Mouse (Mus musculus) neural tube, embryonic 11.5 days (tissue): ENCODE measurements around the gene Vgll4. TPM values are rescaled to one million over a fixed set of nuclear protein-coding genes. Genes with fewer than 3 reads are reported as not detected.

ENCODE experiments used
- ATAC-seq: fragments of 200-750 bp; cut with Nextera tagmentation; 2 replicates; pipeline ENCODE4 v1.8.0; 2017; ENCODE audit warnings: moderate number of reproducible peaks, mild to moderate bottlenecking, moderate TSS enrichment, moderate library complexity; ENCODE audit not compliant: insufficient read depth, low FRiP score, low TSS enrichment
- DNase-seq: peaks from one replicate; pipeline ENCODE4 v3.0.0-alpha.2; 2015; ENCODE audit warnings: low spot score
- H3K27ac ChIP-seq: fragments of 300-500 bp; sonication (generic); 2 replicates; pipeline ENCODE4 v1.5.1; 2014; ENCODE audit warnings: low read depth, mild to moderate bottlenecking, low read length
- H3K27me3 ChIP-seq: fragments of 300-500 bp; sonication (generic); 2 replicates; pipeline ENCODE4 v1.6.1; 2014; ENCODE audit warnings: mild to moderate bottlenecking, low read length, mixed read lengths; ENCODE audit not compliant: control insufficient read depth, insufficient read depth
- H3K36me3 ChIP-seq: fragments of 300-500 bp; sonication (generic); 2 replicates; pipeline ENCODE4 v1.6.1; 2014; ENCODE audit warnings: mild to moderate bottlenecking, low read length, moderate library complexity, mixed read lengths; ENCODE audit not compliant: control insufficient read depth, insufficient read depth
- H3K4me1 ChIP-seq: fragments of 300-500 bp; sonication (generic); 2 replicates; pipeline ENCODE4 v1.6.1; 2014; ENCODE audit warnings: low read length, mixed read lengths; ENCODE audit not compliant: control insufficient read depth, insufficient read depth
- H3K4me2 ChIP-seq: fragments of 300-500 bp; sonication (generic); 2 replicates; pipeline ENCODE4 v1.6.1; 2014; ENCODE audit warnings: low read depth, mild to moderate bottlenecking, moderate library complexity
- H3K4me3 ChIP-seq: fragments of 300-500 bp; sonication (generic); 2 replicates; pipeline ENCODE4 v1.5.1; 2014; ENCODE audit warnings: low read depth, low read length
- H3K9ac ChIP-seq: fragments of 300-500 bp; sonication (generic); 2 replicates; pipeline ENCODE4 v1.6.1; 2014; ENCODE audit warnings: mild to moderate bottlenecking, low read length
- H3K9me3 ChIP-seq: fragments of 300-500 bp; sonication (generic); 2 replicates; pipeline ENCODE4 v1.6.1; 2016; ENCODE audit warnings: low read length; ENCODE audit not compliant: control insufficient read depth
- WGBS: fragments of 180-500 bp; shearing (Covaris S2); extraction: QIAGEN DNeasy Blood & Tissue Kit; methylation state at CpG from one replicate; pipeline ENCODE4 v1.1.7; 2014; 5-methylcytosine and 5-hydroxymethylcytosine counted together
- polyA plus RNA-seq: library from polyadenylated mRNA; unstranded; fragments of >200 nt; fragmentation: Nextera tagmentation; extraction: Ambion mirVana; gene quantifications from 2 replicates; pipeline ENCODE4 v1.2.1, GENCODE M21; 2014

Gene Vgll4
- polyA plus RNA-seq, 1 experiment from 2014 or later, result 62.3 TPM

- Histone ChIP-seq H3K4me3 (no peak overlapping the region), H3K4me2 (no peak overlapping the region), H3K9me3 (no peaks in the 10 kb centered on the region), H3K9ac (no peak overlapping the region), H3K36me3 (no peaks in the 10 kb centered on the region), H3K4me1 (peaks cover 50% of the 10 kb centered on the region), H3K27me3 (no peaks in the 10 kb centered on the region), H3K27ac (no peak overlapping the region)
- DNase-seq (no peak), ATAC-seq (no peak)
- WGBS, result 89% methylated on average over 6 of the region's 6 CpGs
These were observed 83.8 kb downstream of the Vgll4 start for GRCm38 (mm10) chr6:114886012-114886411.

DNA sequence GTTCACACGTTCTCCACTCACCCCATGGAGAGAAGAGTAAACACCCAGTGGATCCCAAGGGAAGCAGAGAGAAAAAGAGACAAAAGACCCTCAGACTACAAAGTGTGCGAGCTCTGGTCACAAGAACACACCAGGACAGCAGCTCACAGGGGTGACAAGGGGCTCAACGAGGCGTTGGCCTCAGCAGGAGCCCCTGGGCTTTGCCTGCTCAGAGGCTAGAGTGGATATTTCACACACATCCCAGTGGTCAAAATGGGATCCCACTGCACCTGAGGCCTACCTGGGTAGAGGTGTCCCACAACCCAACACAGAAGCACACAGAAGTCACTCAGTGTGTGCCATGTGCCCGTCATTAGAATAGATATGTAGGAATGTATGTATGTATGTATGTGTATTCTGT is 84.7 kb downstream of the Vgll4 start:
- no peak for DNase-seq
- Histone ChIP-seq H3K27ac (no peak overlapping the region), H3K4me3 (no peak overlapping the region), H3K4me1 (peaks cover 48% of the 10 kb centered on the region), H3K9me3 (no peaks in the 10 kb centered on the region), H3K9ac (no peak overlapping the region), H3K4me2 (no peak overlapping the region), H3K36me3 (no peaks in the 10 kb centered on the region), H3K27me3 (no peaks in the 10 kb centered on the region)
- 75% methylated on average over 5 of the region's 5 CpGs for WGBS
- no peak for ATAC-seq

DNA sequence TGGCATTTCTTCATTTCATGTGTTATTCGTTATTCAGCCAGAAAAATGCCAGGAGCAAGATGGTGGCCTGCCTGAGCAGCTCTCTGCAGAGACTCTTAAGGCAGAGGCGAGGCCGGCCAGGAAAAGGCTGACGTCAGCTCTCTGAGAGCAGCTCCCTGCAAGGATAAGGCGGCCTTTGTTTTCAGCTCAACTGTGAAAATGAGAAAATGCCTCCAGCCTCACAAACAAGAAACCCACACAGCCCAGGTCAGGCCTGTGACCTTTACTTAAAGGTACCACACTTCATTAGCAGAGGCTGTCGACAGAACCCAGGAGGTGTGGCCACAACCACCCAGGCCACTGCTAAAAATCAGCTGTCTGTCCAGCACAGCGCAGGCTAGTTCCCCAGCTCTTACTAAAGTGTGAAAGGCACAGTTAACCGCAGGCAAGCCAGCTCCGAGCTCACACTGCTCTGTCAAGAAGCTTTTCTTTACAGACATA is 86.5 kb downstream of the Vgll4 start:
- peak; percentile 88 for DNase-seq
- Histone ChIP-seq H3K4me3 (no peak overlapping the region), H3K9me3 (no peaks in the 10 kb centered on the region), H3K27ac (peak overlapping the region; percentile 90), H3K4me1 (peaks cover 45% of the 10 kb centered on the region), H3K4me2 (peak overlapping the region; percentile 7; the same call in 1 of the 2 replicates), H3K36me3 (no peaks in the 10 kb centered on the region), H3K27me3 (no peaks in the 10 kb centered on the region), H3K9ac (peak overlapping the region; percentile 57)
- WGBS, result 3% methylated on average over 9 of the region's 9 CpGs
- ATAC-seq, result peak; percentile 90

DNA sequence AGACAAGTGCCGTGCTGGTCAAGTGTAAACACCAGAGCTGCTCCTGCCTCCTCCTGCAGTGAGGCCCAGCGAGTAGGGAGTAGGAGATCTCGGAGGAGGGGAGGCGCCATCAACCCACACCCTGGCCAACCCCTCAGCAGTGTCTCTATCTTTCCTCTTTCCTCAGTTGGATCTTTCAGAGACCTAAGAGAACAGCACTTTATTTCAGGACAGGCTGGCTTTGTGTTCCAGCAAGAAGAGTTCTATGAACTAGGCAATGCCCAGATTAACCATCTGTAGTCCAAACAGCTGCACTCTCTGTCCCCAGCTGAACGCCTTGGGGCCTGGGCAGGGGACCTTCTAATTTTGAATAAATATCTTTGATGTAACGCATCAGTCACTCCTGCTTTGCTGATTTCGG is 87.1 kb downstream of the Vgll4 start:
- WGBS, result 21% methylated on average over 7 of the region's 7 CpGs
- ATAC-seq, result peak; percentile 48; the same call in 1 of the 2 replicates
- peak overlapping the region; percentile 57 for H3K9ac ChIP-seq
- no peaks in the 10 kb centered on the region for H3K36me3 ChIP-seq
- no peaks in the 10 kb centered on the region for H3K9me3 ChIP-seq
- peak overlapping the region; percentile 90 for H3K27ac ChIP-seq
- peaks cover 43% of the 10 kb centered on the region for H3K4me1 ChIP-seq
- no peak overlapping the region for H3K4me3 ChIP-seq
- DNase-seq, result peak; percentile 44
- H3K4me2 ChIP-seq, result peak overlapping the region; percentile 7; the same call in 1 of the 2 replicates
- H3K27me3 ChIP-seq, result no peaks in the 10 kb centered on the region

DNA sequence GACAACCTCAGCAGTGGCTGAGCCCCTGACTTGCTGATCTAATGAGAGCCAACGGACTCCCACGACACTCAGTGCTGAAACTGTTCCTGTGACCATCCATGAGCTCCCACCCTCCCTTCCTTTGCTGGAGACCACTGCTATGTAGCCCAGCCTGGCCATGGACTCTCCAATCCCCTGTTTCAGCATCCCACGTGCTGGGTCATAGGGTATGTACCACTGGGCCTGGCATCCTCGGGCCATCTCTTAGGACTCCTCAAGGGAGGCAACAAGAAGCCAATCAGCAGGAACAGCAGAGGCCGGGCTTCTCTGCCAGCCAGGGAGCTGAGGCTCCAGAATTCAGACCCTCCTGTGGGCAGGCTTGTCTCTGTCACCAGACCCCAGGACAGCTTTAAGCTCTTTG is 87.6 kb downstream of the Vgll4 start:
- H3K27ac ChIP-seq, result peak overlapping the region; percentile 90
- DNase-seq (no peak), ATAC-seq (no peak)
- WGBS, result 64% methylated on average over 5 of the region's 5 CpGs
- no peaks in the 10 kb centered on the region for H3K9me3 ChIP-seq
- no peaks in the 10 kb centered on the region for H3K36me3 ChIP-seq
- H3K4me1 ChIP-seq, result peaks cover 47% of the 10 kb centered on the region
- no peaks in the 10 kb centered on the region for H3K27me3 ChIP-seq
- H3K9ac ChIP-seq, result peak overlapping the region; percentile 57
- no peak overlapping the region for H3K4me3 ChIP-seq
- peak overlapping the region; percentile 7; the same call in 1 of the 2 replicates for H3K4me2 ChIP-seq

GRCm38 (mm10) chr6:114880798-114881197 is 89.0 kb downstream of the Vgll4 start:
- no peak overlapping the region for H3K4me3 ChIP-seq
- H3K27ac ChIP-seq, result no peak overlapping the region
- H3K9me3 ChIP-seq, result no peaks in the 10 kb centered on the region
- DNase-seq (no peak), ATAC-seq (no peak)
- H3K4me2 ChIP-seq, result no peak overlapping the region
- H3K27me3 ChIP-seq, result no peaks in the 10 kb centered on the region
- 82% methylated on average over 4 of the region's 4 CpGs for WGBS
- H3K9ac ChIP-seq, result no peak overlapping the region
- peaks cover 48% of the 10 kb centered on the region for H3K4me1 ChIP-seq
- no peaks in the 10 kb centered on the region for H3K36me3 ChIP-seq

DNA sequence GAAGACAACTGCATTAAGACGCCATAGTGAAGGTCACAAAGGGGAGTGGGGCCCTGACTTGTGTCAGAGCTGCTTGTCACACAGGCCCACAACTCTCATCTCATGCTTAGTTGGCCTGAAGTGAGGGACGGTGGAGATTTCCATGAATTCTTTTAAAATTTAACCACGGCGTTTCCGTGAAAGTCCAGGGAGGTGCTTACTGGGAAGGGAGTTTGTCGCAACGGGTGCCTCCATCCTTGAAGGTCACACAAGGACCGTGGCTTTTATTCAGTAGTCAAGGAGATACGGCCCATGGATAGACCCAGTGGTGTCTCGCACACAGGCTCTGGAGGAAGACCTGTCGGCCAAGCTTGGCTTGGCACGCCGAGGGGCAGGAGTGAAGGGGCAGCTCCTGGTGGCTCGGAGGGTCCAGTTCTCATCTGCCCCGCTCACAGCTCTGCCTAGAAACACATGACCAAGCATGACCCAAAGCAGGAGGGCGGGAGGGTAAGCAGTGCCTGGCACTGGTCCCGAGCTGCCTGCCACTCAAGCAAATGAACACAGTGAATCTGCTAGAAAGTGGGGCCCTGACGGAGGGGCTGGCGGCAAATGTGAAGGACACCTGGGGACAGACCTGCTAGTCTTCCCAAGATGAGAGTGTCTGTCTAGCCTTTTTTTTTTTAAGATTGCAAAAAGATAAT is 90.8 kb downstream of the Vgll4 start:
- Histone ChIP-seq H3K4me3 (no peak overlapping the region), H3K27me3 (no peaks in the 10 kb centered on the region), H3K4me1 (peaks cover 64% of the 10 kb centered on the region), H3K36me3 (no peaks in the 10 kb centered on the region), H3K4me2 (no peak overlapping the region), H3K9me3 (no peaks in the 10 kb centered on the region), H3K9ac (no peak overlapping the region), H3K27ac (no peak overlapping the region)
- WGBS, result 86% methylated on average over 19 of the region's 19 CpGs
- ATAC-seq, result no peak
- no peak for DNase-seq

- ATAC-seq (no peak), DNase-seq (no peak)
- Histone ChIP-seq H3K4me2 (no peak overlapping the region), H3K9ac (no peak overlapping the region; the same call in 1 of the 2 replicates), H3K4me3 (no peak overlapping the region), H3K36me3 (no peaks in the 10 kb centered on the region), H3K9me3 (no peaks in the 10 kb centered on the region), H3K27ac (peak overlapping the region; percentile 93; the same call in 1 of the 2 replicates), H3K4me1 (peaks cover 50% of the 10 kb centered on the region), H3K27me3 (no peaks in the 10 kb centered on the region)
- 80% methylated on average over 6 of the region's 6 CpGs for WGBS
These were observed 93.2 kb downstream of the Vgll4 start for GRCm38 (mm10) chr6:114876546-114876945.

DNA sequence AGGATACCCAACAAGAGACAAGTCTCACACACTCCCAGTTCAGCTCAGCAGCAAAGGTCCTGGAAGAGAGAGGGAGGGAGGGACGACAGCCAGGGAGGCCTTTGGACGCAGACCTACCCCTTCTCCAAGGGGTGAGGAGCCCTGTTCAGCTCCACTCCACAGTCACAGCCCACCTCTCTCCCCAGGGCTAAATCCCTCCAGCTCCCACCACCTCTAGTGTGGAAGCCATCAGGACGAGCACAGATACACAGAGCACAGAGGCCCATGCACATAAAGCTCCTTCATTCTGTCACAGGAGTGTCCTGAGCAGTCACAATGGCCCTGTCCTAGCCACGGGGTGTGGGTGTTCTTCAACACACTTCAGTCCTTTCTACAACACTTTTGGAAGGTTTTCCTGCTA is 93.8 kb downstream of the Vgll4 start:
- Histone ChIP-seq H3K36me3 (no peaks in the 10 kb centered on the region), H3K4me2 (no peak overlapping the region), H3K4me1 (peaks cover 45% of the 10 kb centered on the region), H3K27me3 (no peaks in the 10 kb centered on the region), H3K27ac (peak overlapping the region; percentile 93), H3K9ac (peak overlapping the region; percentile 22; the same call in 1 of the 2 replicates), H3K4me3 (no peak overlapping the region), H3K9me3 (no peaks in the 10 kb centered on the region)
- no peak for ATAC-seq
- no peak for DNase-seq
- WGBS, result 20% methylated on average over 4 of the region's 4 CpGs
